Mouse (Mus musculus) testis, adult 2 months (tissue): ENCODE measurements around the gene Tcf12. TPM values are rescaled to one million over a fixed set of nuclear protein-coding genes. Genes with fewer than 3 reads are reported as not detected.

ENCODE experiments used
- H3K27ac ChIP-seq: fragments of 200-500 bp; 2 replicates; pipeline ENCODE4 v1.5.1; 2012; ENCODE audit warnings: low read depth, low read length; ENCODE audit not compliant: control insufficient read depth, insufficient read depth
- H3K27me3 ChIP-seq: fragments of 200-500 bp; 2 replicates; pipeline ENCODE4 v1.6.1; 2012; ENCODE audit warnings: mild to moderate bottlenecking, low read length, moderate library complexity; ENCODE audit not compliant: control insufficient read depth, insufficient read depth
- H3K36me3 ChIP-seq: fragments of 200-500 bp; 2 replicates; pipeline ENCODE4 v1.6.1; 2012; ENCODE audit warnings: mild to moderate bottlenecking, low read length; ENCODE audit not compliant: control insufficient read depth, insufficient read depth
- H3K4me1 ChIP-seq: fragments of 200-500 bp; 2 replicates; pipeline ENCODE4 v1.6.1; 2012; ENCODE audit warnings: low read length; ENCODE audit not compliant: control insufficient read depth, insufficient read depth
- H3K4me3 ChIP-seq: fragments of 200-500 bp; 2 replicates; pipeline ENCODE4 v1.5.1; 2012; ENCODE audit warnings: low read depth, mild to moderate bottlenecking, low read length, moderate library complexity, mixed read lengths; ENCODE audit not compliant: control insufficient read depth
- CTCF ChIP-seq: fragments of 200-500 bp; IDR thresholded peaks from 2 replicates; pipeline ENCODE4 v1.5.1; 2012; ENCODE audit warnings: low read depth, mild to moderate bottlenecking, inconsistent platforms, low read length, moderate library complexity; ENCODE audit not compliant: control insufficient read depth, insufficient read depth, insufficient replicate concordance
- POLR2A ChIP-seq: fragments of 200-500 bp; IDR thresholded peaks from 2 replicates; pipeline ENCODE4 v1.6.1; 2012; ENCODE audit warnings: low read depth, mild to moderate bottlenecking, inconsistent platforms, low read length, moderate library complexity; ENCODE audit not compliant: control insufficient read depth
- polyA plus RNA-seq: library from polyadenylated mRNA; depleted of rRNA; stranded (reverse); fragments of >200 nt; gene quantifications from 2 replicates; pipeline ENCODE4 v1.2.3, GENCODE M21; 2012

Gene Tcf12
- polyA plus RNA-seq, 1 experiment = 20.0 TPM

GRCm38 (mm10) chr9:72013541-72013940 lies 98.1 kb downstream of the Tcf12 start:
- no peak overlapping the region for H3K27ac ChIP-seq
- no peaks in the 10 kb centered on the region for H3K4me1 ChIP-seq

GRCm38 (mm10) chr9:72008634-72009033 lies 103.0 kb downstream of the Tcf12 start:
- TF ChIP-seq POLR2A (no peak), CTCF (no peak)
- no peaks in the 10 kb centered on the region for H3K27me3 ChIP-seq
- H3K4me3 ChIP-seq = no peak overlapping the region
- no peaks in the 10 kb centered on the region for H3K36me3 ChIP-seq
- H3K4me1 ChIP-seq = no peaks in the 10 kb centered on the region
- H3K27ac ChIP-seq = no peak overlapping the region

More at GRCm38 (mm10) chr9:72013541-72013940, 98.1 kb downstream of the Tcf12 start:
- Histone ChIP-seq H3K4me3 (no peak overlapping the region), H3K36me3 (no peaks in the 10 kb centered on the region), H3K27me3 (no peaks in the 10 kb centered on the region)
- TF ChIP-seq POLR2A (no peak), CTCF (no peak)

- Histone ChIP-seq H3K36me3 (no peaks in the 10 kb centered on the region), H3K27me3 (no peaks in the 10 kb centered on the region), H3K4me1 (no peaks in the 10 kb centered on the region), H3K27ac (no peak overlapping the region), H3K4me3 (no peak overlapping the region)
- no peak for TF ChIP-seq POLR2A
- no peak for TF ChIP-seq CTCF
Observed at GRCm38 (mm10) chr9:71991147-71991546, 120.5 kb downstream of the Tcf12 start.

- H3K27ac ChIP-seq = no peak overlapping the region
- no peaks in the 10 kb centered on the region for H3K36me3 ChIP-seq
- H3K4me3 ChIP-seq = no peak overlapping the region
- no peaks in the 10 kb centered on the region for H3K4me1 ChIP-seq
- no peak for TF ChIP-seq CTCF
- no peak for TF ChIP-seq POLR2A
- no peaks in the 10 kb centered on the region for H3K27me3 ChIP-seq
Observed at GRCm38 (mm10) chr9:71990376-71990775, 121.3 kb downstream of the Tcf12 start.

GRCm38 (mm10) chr9:71989663-71990062 lies 122.0 kb downstream of the Tcf12 start:
- no peaks in the 10 kb centered on the region for H3K27me3 ChIP-seq
- no peak for TF ChIP-seq POLR2A
- no peak for TF ChIP-seq CTCF
- no peak overlapping the region for H3K27ac ChIP-seq
- no peaks in the 10 kb centered on the region for H3K36me3 ChIP-seq
- no peaks in the 10 kb centered on the region for H3K4me1 ChIP-seq
- H3K4me3 ChIP-seq = no peak overlapping the region

- H3K27me3 ChIP-seq = no peaks in the 10 kb centered on the region
- no peak overlapping the region for H3K27ac ChIP-seq
- no peak overlapping the region for H3K4me3 ChIP-seq
- no peaks in the 10 kb centered on the region for H3K36me3 ChIP-seq
- no peaks in the 10 kb centered on the region for H3K4me1 ChIP-seq
- TF ChIP-seq POLR2A = no peak
- TF ChIP-seq CTCF = no peak
Observed at GRCm38 (mm10) chr9:71986716-71987115, 125.0 kb downstream of the Tcf12 start.

GRCm38 (mm10) chr9:71982826-71983225 lies 128.8 kb downstream of the Tcf12 start:
- Histone ChIP-seq H3K27me3 (no peaks in the 10 kb centered on the region), H3K36me3 (no peaks in the 10 kb centered on the region), H3K4me1 (no peaks in the 10 kb centered on the region), H3K4me3 (no peak overlapping the region), H3K27ac (no peak overlapping the region)
- TF ChIP-seq POLR2A (no peak), CTCF (no peak)

GRCm38 (mm10) chr9:71981071-71981470 lies 130.6 kb downstream of the Tcf12 start:
- Histone ChIP-seq H3K36me3 (no peaks in the 10 kb centered on the region), H3K27ac (no peak overlapping the region), H3K27me3 (no peaks in the 10 kb centered on the region)

More at GRCm38 (mm10) chr9:71981071-71981470, 130.6 kb downstream of the Tcf12 start:
- H3K4me3 ChIP-seq = no peak overlapping the region
- peaks cover under 1% of the 10 kb centered on the region; the same call in 1 of the 2 replicates for H3K4me1 ChIP-seq
- TF ChIP-seq POLR2A (no peak), CTCF (no peak)
